Mouse (Mus musculus) thymus, adult 2 months (tissue): ENCODE results near the gene Olfr1396.

Source experiments
- CTCF ChIP-seq: fragments of 200-500 bp; IDR thresholded peaks from 2 replicates; pipeline ENCODE4 v1.5.1; 2012; ENCODE audit warnings: mild to moderate bottlenecking, control low read depth, low read length, moderate library complexity, borderline replicate concordance; ENCODE audit not compliant: control insufficient read depth, poor library complexity, insufficient read depth; ENCODE audit errors: extremely low read depth
- POLR2A ChIP-seq: fragments of 200-500 bp; IDR thresholded peaks from 2 replicates; pipeline ENCODE4 v1.6.1; 2012; ENCODE audit warnings: mild to moderate bottlenecking, low read length, control low read depth, moderate library complexity; ENCODE audit not compliant: control insufficient read depth, poor library complexity, insufficient read depth; ENCODE audit errors: extremely low read depth

GRCm38 (mm10) chr11:49141974-49142373, 27.3 kb upstream of the Olfr1396 start, which contains the start of gene Olfr1395:
- TF ChIP-seq POLR2A (no peak), CTCF (no peak)
